Mouse (Mus musculus): ENCODE results near the gene Creb3l4. TPM values are rescaled to one million over a fixed set of nuclear protein-coding genes. Genes with fewer than 3 reads are reported as not detected.

Gene Creb3l4
- total RNA-seq, 1 experiment from 2014 or later: 0.33 TPM

- DNase-seq: no peak
Observed at GRCm38 (mm10) chr3:90190859-90191510, 52.3 kb downstream of the Creb3l4 start.

Small RNA genes lying within 50 kb of the gene (microRNA-seq; reads per million reads assigned to microRNA genes)
- gene Mir7012: 0 to 0.43 reads per million in 2 experiments

Other genes starting within 250 kb of the Creb3l4 start
- gene Hax1, start 244.7 kb downstream of the Creb3l4 start, total RNA-seq (2021): 100 and 124 TPM in 2 replicates
- 70.8 and 76.3 TPM in 2 replicates for gene 4933434E20Rik, start 191.9 kb downstream of the Creb3l4 start, total RNA-seq (2021)
- 164 and 177 TPM in 2 replicates for gene Ubap2l, start 190.9 kb downstream of the Creb3l4 start, total RNA-seq (2021)
- 170 and 208 TPM in 2 replicates for gene Tpm3, start 170.9 kb downstream of the Creb3l4 start, total RNA-seq (2021)
- gene Nup210l, start 139.4 kb downstream of the Creb3l4 start, total RNA-seq (2021): 0.37 and 0.45 TPM in 2 replicates
- gene Rps27, start 29.9 kb downstream of the Creb3l4 start, total RNA-seq (2021): 1,702 and 2,060 TPM in 2 replicates
- 33.7 and 34.3 TPM in 2 replicates for gene Rab13, start 29.8 kb downstream of the Creb3l4 start, total RNA-seq (2021)
- 58.8 and 58.9 TPM in 2 replicates for gene Jtb, start 11.9 kb downstream of the Creb3l4 start, total RNA-seq (2021)
- 106 and 108 TPM in 2 replicates for gene Slc39a1, start 4.7 kb upstream of the Creb3l4 start, total RNA-seq (2021)
- 37.5 and 51.7 TPM in 2 replicates for gene Crtc2, start 10.7 kb upstream of the Creb3l4 start, total RNA-seq (2021)
- 6.9 and 12.3 TPM in 2 replicates for gene Dennd4b, start 21.7 kb upstream of the Creb3l4 start, total RNA-seq (2021)
- gene Gatad2b, start 49.7 kb upstream of the Creb3l4 start, total RNA-seq (2021): 66.4 and 76.6 TPM in 2 replicates
- 73.1 and 86.4 TPM in 2 replicates for gene Slc27a3, start 146.4 kb upstream of the Creb3l4 start, total RNA-seq (2021)
- gene Ints3, start 190.1 kb upstream of the Creb3l4 start, total RNA-seq (2021): 59.5 and 62.4 TPM in 2 replicates
- gene Npr1, start 222.4 kb upstream of the Creb3l4 start, total RNA-seq (2021): 120 and 132 TPM in 2 replicates
- gene Ilf2, start 232.6 kb upstream of the Creb3l4 start, total RNA-seq (2021): 54.7 and 66.2 TPM in 2 replicates
- 46.1 and 49.2 TPM in 2 replicates for gene Snapin, start 247.5 kb upstream of the Creb3l4 start, total RNA-seq (2021)